Comparison of ENCODE assay signal across 8 mouse cellular contexts in the genomic region with DNA sequence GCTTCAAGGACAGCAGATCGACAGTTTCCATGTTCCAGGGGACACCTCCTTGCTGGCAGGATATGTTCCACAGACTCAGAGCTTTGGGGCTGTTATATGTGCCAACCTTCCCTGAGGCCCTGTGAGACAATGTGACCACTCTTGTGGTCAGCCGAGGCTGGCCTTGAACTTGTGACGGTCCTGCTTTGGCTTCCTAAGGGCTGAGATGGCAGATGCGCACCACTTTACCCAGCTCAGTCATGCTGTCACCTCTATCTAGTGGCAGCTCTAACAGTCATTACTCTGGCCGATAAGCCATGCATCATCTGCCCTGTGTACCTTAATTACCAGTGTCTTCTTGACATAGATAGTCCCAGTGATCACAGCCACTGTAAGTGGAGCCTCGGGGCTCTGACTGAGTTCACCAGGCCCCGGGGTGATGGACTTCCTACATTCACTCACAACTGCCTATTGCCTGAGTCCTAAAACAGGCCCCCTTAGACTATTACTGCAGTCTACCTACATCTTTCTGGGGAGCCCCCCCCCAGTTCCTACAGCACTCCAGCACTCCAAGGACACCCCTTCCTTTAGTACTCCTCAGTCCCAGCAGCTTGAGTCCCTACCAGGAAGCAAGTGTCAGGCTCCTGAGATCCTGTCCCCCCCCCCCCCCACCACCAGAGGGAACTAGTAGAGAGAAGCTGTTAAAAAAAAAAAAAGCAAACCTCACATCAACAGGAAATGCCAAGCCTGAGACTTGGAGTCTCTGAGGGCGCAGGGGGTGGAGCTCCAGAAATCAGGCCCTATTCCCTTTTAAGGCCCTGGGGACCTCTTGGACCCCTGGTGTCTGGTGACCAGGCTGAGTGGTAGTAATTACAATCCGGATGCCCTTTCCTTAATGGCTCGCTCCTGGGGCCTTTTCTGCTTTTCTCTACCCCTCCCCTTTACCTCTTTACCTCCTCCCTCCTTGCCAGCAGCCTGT. TPM values are rescaled to one million over a fixed set of nuclear protein-coding genes. Genes with fewer than 3 reads are reported as not detected.
DNase-seq lines count a peak whose midpoint lies in the region; ATAC-seq lines count a peak whose summit lies in the region.

No protein-coding gene starts in this region.

- 47% methylated on average over 10 of the region's 10 CpGs for WGBS in embryonic facial prominence, embryonic 14.5 days
- WGBS in intestine, embryonic 15.5 days: 60% methylated on average over 10 of the region's 10 CpGs
- 31% methylated on average over 10 of the region's 10 CpGs for WGBS in liver, embryonic 16.5 days (ENCODE audit: insufficient replicate concordance)

- H3K27me3 ChIP-seq in embryonic facial prominence, embryonic 14.5 days (replicated peaks; ENCODE audit: control insufficient read depth, insufficient read depth, low read length): peaks cover 46% of the 10 kb centered on the region
- H3K27me3 ChIP-seq in intestine, embryonic 15.5 days (replicated peaks): peaks cover 45% of the 10 kb centered on the region
- H3K27me3 ChIP-seq in liver, embryonic 16.5 days (ENCODE audit: control insufficient read depth, insufficient read depth, low read depth, low read length): peaks cover 47% of the 10 kb centered on the region
- no peaks in the 10 kb centered on the region for H3K27me3 ChIP-seq in splenic B cell, adult 2 months (ENCODE audit: control insufficient read depth, insufficient read depth, low read length, poor library complexity, severe bottlenecking)

- peak overlapping the region; percentile 43 for H3K4me2 ChIP-seq in embryonic facial prominence, embryonic 14.5 days (ENCODE audit: low read depth, low read length)
- peak overlapping the region; percentile 50 for H3K4me2 ChIP-seq in intestine, embryonic 15.5 days (replicated peaks)
- H3K4me2 ChIP-seq in liver, embryonic 16.5 days (ENCODE audit: low read depth, low read length): peak overlapping the region; percentile 74

- DNase-seq in adrenal gland, postnatal 36 days: peak; percentile 34 to 46
- DNase-seq in adrenal gland, postnatal 25 days: no peak
- peak; percentile 50 for DNase-seq in embryonic facial prominence, embryonic 14.5 days (ENCODE audit: low spot score)
- DNase-seq in splenic B cell, adult 2 months (ENCODE audit: low read depth, low spot score): peak; percentile 52
- DNase-seq in frontal cortex, postnatal 10 days (ENCODE audit: low spot score in 2 of 2): no peak
- DNase-seq in left cerebral cortex, postnatal 14 days (ENCODE audit: low spot score in 2 of 2): no peak

- intact Hi-C loops in left cerebral cortex, postnatal 14 days (cut with DNase I): no loop called here

- no peaks in the 10 kb centered on the region for H3K9me3 ChIP-seq in embryonic facial prominence, embryonic 14.5 days (ENCODE audit: control insufficient read depth, low read length)
- H3K9me3 ChIP-seq in intestine, embryonic 15.5 days: no peaks in the 10 kb centered on the region
- H3K9me3 ChIP-seq in liver, embryonic 16.5 days (replicated peaks; ENCODE audit: control insufficient read depth, low read length): no peaks in the 10 kb centered on the region

- H3K27ac ChIP-seq in embryonic facial prominence, embryonic 14.5 days (replicated peaks; ENCODE audit: low read depth, low read length): peak overlapping the region; percentile 77
- H3K27ac ChIP-seq in intestine, embryonic 15.5 days: peak overlapping the region; percentile 87
- H3K27ac ChIP-seq in liver, embryonic 16.5 days (ENCODE audit: low read length): peak overlapping the region; percentile 85

- ATAC-seq in embryonic facial prominence, embryonic 14.5 days (ENCODE audit: low read depth): no peak
- ATAC-seq in intestine, embryonic 15.5 days: 0 out of 2 replicates have a peak, but pooled peaks have one; percentile 15
- ATAC-seq in liver, embryonic 16.5 days (ENCODE audit: low read depth): peak; percentile 33; the same call in 1 of the 2 replicates

- H3K4me3 ChIP-seq in embryonic facial prominence, embryonic 14.5 days (ENCODE audit: low read depth, low read length): peak overlapping the region; percentile 4
- H3K4me3 ChIP-seq in intestine, embryonic 15.5 days (replicated peaks): peak overlapping the region; percentile 20
- H3K4me3 ChIP-seq in liver, embryonic 16.5 days (ENCODE audit: low read depth, low read length): peak overlapping the region; percentile 57

- H3K9ac ChIP-seq in embryonic facial prominence, embryonic 14.5 days (ENCODE audit: low read depth, low read length): peak overlapping the region; percentile 38
- no peak overlapping the region for H3K9ac ChIP-seq in intestine, embryonic 15.5 days
- peak overlapping the region; percentile 44; the same call in 1 of the 2 replicates for H3K9ac ChIP-seq in liver, embryonic 16.5 days (ENCODE audit: low read depth, low read length)

- H3K4me1 ChIP-seq in embryonic facial prominence, embryonic 14.5 days (ENCODE audit: control insufficient read depth, insufficient read depth, low read length): peaks cover 29% of the 10 kb centered on the region
- peaks cover 38% of the 10 kb centered on the region for H3K4me1 ChIP-seq in intestine, embryonic 15.5 days (replicated peaks)
- H3K4me1 ChIP-seq in liver, embryonic 16.5 days (ENCODE audit: control insufficient read depth, low read depth, low read length): peaks cover 47% of the 10 kb centered on the region

- H3K36me3 ChIP-seq in embryonic facial prominence, embryonic 14.5 days (ENCODE audit: control insufficient read depth, insufficient read depth, low read length): no peaks in the 10 kb centered on the region
- no peaks in the 10 kb centered on the region for H3K36me3 ChIP-seq in intestine, embryonic 15.5 days
- no peaks in the 10 kb centered on the region for H3K36me3 ChIP-seq in liver, embryonic 16.5 days (ENCODE audit: control insufficient read depth, insufficient read depth)
- H3K36me3 ChIP-seq in splenic B cell, adult 2 months (ENCODE audit: control insufficient read depth, insufficient read depth, low read length, poor library complexity, severe bottlenecking): no peaks in the 10 kb centered on the region

RNA-seq across cellular contexts. Expression of a gene that starts 1.9 kb away (rescaled TPM):
- total RNA-seq in adrenal gland, postnatal 36 days (2021): 10 to 100 TPM in 1 of 2 experiments, 1 to 10 TPM in 1; 8.6 to 10.6 TPM
- total RNA-seq in adrenal gland, postnatal 25 days (2021): 12.9 and 13.1 TPM in 2 replicates
- 6.2 and 6.9 TPM in 2 replicates for polyA plus RNA-seq in embryonic facial prominence, embryonic 14.5 days (2014; fragmentation: Nextera tagmentation; extraction: Ambion mirVana)
- 6.0 and 6.8 TPM in 2 replicates for polyA plus RNA-seq in intestine, embryonic 15.5 days (2015; fragmentation: Nextera tagmentation; extraction: Ambion mirVana)
- polyA plus RNA-seq in liver, embryonic 16.5 days (2015; fragmentation: Nextera tagmentation; extraction: Ambion mirVana): 1.6 and 1.9 TPM in 2 replicates
- 10 to 100 TPM; 76.2 to 79.6 TPM for total RNA-seq in left cerebral cortex, postnatal 14 days (2021)

RNA-seq across cellular contexts. Expression of a gene that starts 17.6 kb away (rescaled TPM):
- 100 to 1,000 TPM; 180 to 201 TPM for total RNA-seq in adrenal gland, postnatal 36 days (2021)
- 190 and 202 TPM in 2 replicates for total RNA-seq in adrenal gland, postnatal 25 days (2021)
- 259 and 298 TPM in 2 replicates for polyA plus RNA-seq in embryonic facial prominence, embryonic 14.5 days (2014; fragmentation: Nextera tagmentation; extraction: Ambion mirVana)
- polyA plus RNA-seq in intestine, embryonic 15.5 days (2015; fragmentation: Nextera tagmentation; extraction: Ambion mirVana): 276 and 280 TPM in 2 replicates
- polyA plus RNA-seq in liver, embryonic 16.5 days (2015; fragmentation: Nextera tagmentation; extraction: Ambion mirVana): 104 and 106 TPM in 2 replicates
- total RNA-seq in left cerebral cortex, postnatal 14 days (2021): 100 to 1,000 TPM; 128 to 131 TPM

RNA-seq across cellular contexts. Expression of a gene that starts 36.4 kb away (rescaled TPM):
- 10 to 100 TPM; 14.6 to 15.2 TPM for total RNA-seq in adrenal gland, postnatal 36 days (2021)
- 17.7 and 22.4 TPM in 2 replicates for total RNA-seq in adrenal gland, postnatal 25 days (2021)
- polyA plus RNA-seq in embryonic facial prominence, embryonic 14.5 days (2014; fragmentation: Nextera tagmentation; extraction: Ambion mirVana): 9.8 and 11.6 TPM in 2 replicates
- 13.6 and 15.7 TPM in 2 replicates for polyA plus RNA-seq in intestine, embryonic 15.5 days (2015; fragmentation: Nextera tagmentation; extraction: Ambion mirVana)
- polyA plus RNA-seq in liver, embryonic 16.5 days (2015; fragmentation: Nextera tagmentation; extraction: Ambion mirVana): 8.0 and 8.9 TPM in 2 replicates
- total RNA-seq in left cerebral cortex, postnatal 14 days (2021): 10 to 100 TPM; 11.7 to 12.0 TPM

Comparison
In these comparisons a context has a peak if more than half of its experiments do, and no peak if none do; other contexts are left out.
1. DNase-seq: peak in adrenal gland, postnatal 36 days (2 of 2), embryonic facial prominence, embryonic 14.5 days (single experiment) and splenic B cell, adult 2 months (single experiment); none in adrenal gland, postnatal 25 days (single experiment), frontal cortex, postnatal 10 days (0 of 2) and left cerebral cortex, postnatal 14 days (0 of 2).
2. H3K4me3 ChIP-seq: peak in every context shown above with its lines; median percentile 57 in liver, embryonic 16.5 days; 20 in intestine, embryonic 15.5 days; 4 in embryonic facial prominence, embryonic 14.5 days.
3. Peak in every context shown above with its lines, with median percentiles within 50 percentile points of each other: H3K27ac ChIP-seq and H3K4me2 ChIP-seq.